Mouse (Mus musculus): ENCODE results near the gene Arid1b. TPM values are rescaled to one million over a fixed set of nuclear protein-coding genes. Genes with fewer than 3 reads are reported as not detected.

The Arid1b gene
- polyA plus RNA-seq, 1 experiment from 2014 or later: 11.2 TPM

DNA sequence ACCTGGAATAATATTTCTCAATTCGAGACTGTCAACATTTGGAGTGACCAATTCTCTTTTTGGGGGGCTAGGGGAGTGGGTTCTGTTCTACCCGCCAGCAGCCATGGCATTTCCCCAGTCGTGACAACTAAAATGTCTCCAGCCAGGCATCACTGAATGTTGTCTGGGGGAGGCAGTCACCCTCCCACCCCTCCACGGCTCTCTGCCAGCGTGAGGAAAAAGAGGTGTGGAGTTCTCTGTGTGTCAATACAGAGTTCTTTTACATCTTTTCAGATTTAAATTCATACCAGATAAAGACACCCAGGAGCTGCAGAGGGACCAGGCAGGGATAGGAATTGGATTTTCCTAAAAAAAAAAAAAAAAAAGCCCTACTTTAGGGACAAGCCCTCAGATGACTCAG, 402.1 kb downstream of the Arid1b start:
- Histone ChIP-seq H3K27ac (no peak overlapping the region), H3K4me1 (no peaks in the 10 kb centered on the region), H3K27me3 (replicated peaks) (no peaks in the 10 kb centered on the region), H3K9me3 (no peaks in the 10 kb centered on the region), H3K36me3 (no peaks in the 10 kb centered on the region), H3K4me3 (replicated peaks) (no peak overlapping the region), H3K4me2 (no peak overlapping the region), H3K9ac (no peak overlapping the region)
- ATAC-seq (ENCODE audit: insufficient read depth, low FRiP score, low read depth): no peak
- 76% methylated on average over 5 of the region's 5 CpGs for WGBS

All from stomach, embryonic 15.5 days (tissue).